Mouse (Mus musculus) hindbrain, embryonic 14.5 days (tissue): Measurements from ENCODE around the gene Daglb. TPM values are rescaled to one million over a fixed set of nuclear protein-coding genes. Genes with fewer than 3 reads are reported as not detected.
"Not testable (repeated sequence)": the region's sequence is repeated elsewhere in the genome, so short reads cannot be mapped to it uniquely, and the experiment has no call there.

Experiments
- ATAC-seq: fragments of 200-750 bp; cut with Nextera tagmentation; 2 replicates; pipeline ENCODE4 v1.8.0; 2017; ENCODE audit warnings: moderate number of reproducible peaks, mild to moderate bottlenecking, moderate TSS enrichment, moderate library complexity; ENCODE audit not compliant: low FRiP score
- DNase-seq: peaks from one replicate; pipeline ENCODE4 v3.0.0-alpha.2; 2015; ENCODE audit warnings: low spot score
- H3K27ac ChIP-seq: fragments of 300-500 bp; sonication (generic); 2 replicates; pipeline ENCODE4 v1.5.1; 2014; ENCODE audit warnings: mild to moderate bottlenecking, moderate library complexity
- H3K27me3 ChIP-seq: fragments of 300-500 bp; sonication (generic); 2 replicates; pipeline ENCODE4 v1.6.1; 2014; ENCODE audit warnings: mild to moderate bottlenecking, low read length, mixed read lengths; ENCODE audit not compliant: control insufficient read depth, insufficient read depth
- H3K36me3 ChIP-seq: fragments of 300-500 bp; sonication (generic); replicated peaks from 2 replicates; pipeline ENCODE4 v1.6.1; 2014; ENCODE audit not compliant: control insufficient read depth, insufficient read depth
- H3K4me1 ChIP-seq: fragments of 300-500 bp; sonication (generic); replicated peaks from 2 replicates; pipeline ENCODE4 v1.6.1; 2014; ENCODE audit warnings: antibody characterized with exemption, low read length, mixed read lengths; ENCODE audit not compliant: control insufficient read depth, insufficient read depth
- H3K4me2 ChIP-seq: fragments of 300-500 bp; sonication (generic); replicated peaks from 2 replicates; pipeline ENCODE4 v1.6.1; 2014; ENCODE audit warnings: mild to moderate bottlenecking, moderate library complexity
- H3K4me3 ChIP-seq: fragments of 300-500 bp; sonication (generic); replicated peaks from 2 replicates; pipeline ENCODE4 v1.5.1; 2014; ENCODE audit warnings: mild to moderate bottlenecking, low read length
- H3K9ac ChIP-seq: fragments of 300-500 bp; sonication (generic); 2 replicates; pipeline ENCODE4 v1.6.1; 2014
- H3K9me3 ChIP-seq: fragments of 300-500 bp; sonication (generic); 2 replicates; pipeline ENCODE4 v1.6.1; 2016; ENCODE audit warnings: low read length; ENCODE audit not compliant: control insufficient read depth
- WGBS: fragments of 180-500 bp; shearing (Covaris S2); extraction: QIAGEN DNeasy Blood & Tissue Kit; methylation state at CpG from one replicate; pipeline ENCODE4 v1.1.7; 2014; 5-methylcytosine and 5-hydroxymethylcytosine counted together
- polyA plus RNA-seq: library from polyadenylated mRNA; unstranded; fragments of >200 nt; fragmentation: Nextera tagmentation; extraction: Ambion mirVana; gene quantifications from 2 replicates; pipeline ENCODE4 v1.2.1, GENCODE M21; 2014

Daglb gene
- polyA plus RNA-seq, 1 experiment from 2014 or later = 17.5 TPM

GRCm38 (mm10) chr5:143499197-143499596 lies 34.8 kb downstream of the Daglb start:
- ATAC-seq (no peak), DNase-seq (no peak)
- Histone ChIP-seq H3K27ac (no peak overlapping the region), H3K9me3 (no peaks in the 10 kb centered on the region), H3K4me2 (no peak overlapping the region), H3K9ac (no peak overlapping the region), H3K4me3 (no peak overlapping the region), H3K27me3 (no peaks in the 10 kb centered on the region), H3K36me3 (peaks cover 67% of the 10 kb centered on the region), H3K4me1 (no peaks in the 10 kb centered on the region)
- 93% methylated on average over 7 of the region's 7 CpGs for WGBS

GRCm38 (mm10) chr5:143499686-143500085 lies 35.3 kb downstream of the Daglb start:
- H3K4me2 ChIP-seq = no peak overlapping the region
- H3K4me1 ChIP-seq = no peaks in the 10 kb centered on the region
- no peaks in the 10 kb centered on the region for H3K9me3 ChIP-seq
- ATAC-seq = no peak
- WGBS = 88% methylated on average over 4 of the region's 4 CpGs
- H3K4me3 ChIP-seq = no peak overlapping the region
- peaks cover 67% of the 10 kb centered on the region for H3K36me3 ChIP-seq
- H3K27ac ChIP-seq = no peak overlapping the region
- no peaks in the 10 kb centered on the region for H3K27me3 ChIP-seq
- no peak for DNase-seq
- H3K9ac ChIP-seq = no peak overlapping the region

- H3K4me2 ChIP-seq, H3K27me3 ChIP-seq, ATAC-seq, H3K4me3 ChIP-seq, DNase-seq, H3K9me3 ChIP-seq, H3K27ac ChIP-seq, H3K4me1 ChIP-seq, H3K9ac ChIP-seq: not testable (repeated sequence)
- peaks cover 67% of the 10 kb centered on the region for H3K36me3 ChIP-seq
- WGBS = 91% methylated on average over 13 of the region's 14 CpGs
These were observed 36.3 kb downstream of the Daglb start for GRCm38 (mm10) chr5:143500711-143501110.

- no peak overlapping the region for H3K27ac ChIP-seq
- H3K4me2 ChIP-seq = no peak overlapping the region
- H3K9ac ChIP-seq = no peak overlapping the region
- WGBS = 90% methylated on average over 8 of the region's 8 CpGs
- H3K4me1 ChIP-seq = no peaks in the 10 kb centered on the region
- DNase-seq = no peak
- H3K9me3 ChIP-seq = no peaks in the 10 kb centered on the region
- H3K4me3 ChIP-seq = no peak overlapping the region
- no peaks in the 10 kb centered on the region for H3K27me3 ChIP-seq
- ATAC-seq = no peak
- H3K36me3 ChIP-seq = peaks cover 67% of the 10 kb centered on the region
These were observed 36.8 kb downstream of the Daglb start for GRCm38 (mm10) chr5:143501140-143501539.

- Histone ChIP-seq H3K4me1 (no peaks in the 10 kb centered on the region), H3K4me2 (no peak overlapping the region), H3K4me3 (no peak overlapping the region), H3K9ac (no peak overlapping the region), H3K9me3 (no peaks in the 10 kb centered on the region), H3K27me3 (no peaks in the 10 kb centered on the region), H3K27ac (no peak overlapping the region), H3K36me3 (peaks cover 67% of the 10 kb centered on the region)
- no peak for ATAC-seq
- WGBS = 90% methylated on average over 2 of the region's 2 CpGs
- DNase-seq = no peak
These were observed 37.3 kb downstream of the Daglb start for GRCm38 (mm10) chr5:143501649-143502048.

- DNase-seq = no peak
- H3K36me3 ChIP-seq = peaks cover 68% of the 10 kb centered on the region
- 89% methylated on average over 19 of the region's 19 CpGs for WGBS
These were observed 38.6 kb downstream of the Daglb start for GRCm38 (mm10) chr5:143502899-143503557.

GRCm38 (mm10) chr5:143503740-143504139 lies 39.4 kb downstream of the Daglb start:
- Histone ChIP-seq H3K27me3 (no peaks in the 10 kb centered on the region), H3K4me2 (no peak overlapping the region), H3K9ac (no peak overlapping the region), H3K27ac (no peak overlapping the region), H3K4me3 (no peak overlapping the region), H3K4me1 (peaks cover 4% of the 10 kb centered on the region; the same call in 1 of the 2 replicates), H3K36me3 (peaks cover 71% of the 10 kb centered on the region), H3K9me3 (no peaks in the 10 kb centered on the region)
- ATAC-seq = no peak
- no peak for DNase-seq
- 98% methylated on average over 6 of the region's 6 CpGs for WGBS

More at GRCm38 (mm10) chr5:143502899-143503557, 38.6 kb downstream of the Daglb start:
- Histone ChIP-seq H3K9ac (no peak overlapping the region), H3K9me3 (no peaks in the 10 kb centered on the region), H3K27ac (no peak overlapping the region), H3K4me1 (peaks cover 2% of the 10 kb centered on the region; the same call in 1 of the 2 replicates), H3K4me3 (no peak overlapping the region), H3K27me3 (no peaks in the 10 kb centered on the region), H3K4me2 (no peak overlapping the region)
- ATAC-seq = no peak

- DNase-seq (no peak), ATAC-seq (no peak)
- H3K9ac ChIP-seq = no peak overlapping the region
- WGBS = 65% methylated on average over 3 of the region's 3 CpGs
- H3K4me3 ChIP-seq = no peak overlapping the region
- H3K9me3 ChIP-seq = no peaks in the 10 kb centered on the region
- H3K36me3 ChIP-seq = peaks cover 68% of the 10 kb centered on the region
- H3K27ac ChIP-seq = no peak overlapping the region
- H3K27me3 ChIP-seq = no peaks in the 10 kb centered on the region
- H3K4me2 ChIP-seq = no peak overlapping the region
- peaks cover 4% of the 10 kb centered on the region; the same call in 1 of the 2 replicates for H3K4me1 ChIP-seq
These were observed 40.1 kb downstream of the Daglb start for GRCm38 (mm10) chr5:143504453-143504852.

GRCm38 (mm10) chr5:143505056-143505455 lies 40.7 kb downstream of the Daglb start:
- Histone ChIP-seq H3K4me3 (no peak overlapping the region), H3K27ac (no peak overlapping the region), H3K36me3 (peaks cover 68% of the 10 kb centered on the region), H3K4me1 (peaks cover 4% of the 10 kb centered on the region; the same call in 1 of the 2 replicates), H3K9me3 (no peaks in the 10 kb centered on the region), H3K27me3 (no peaks in the 10 kb centered on the region), H3K4me2 (no peak overlapping the region), H3K9ac (no peak overlapping the region)
- ATAC-seq = no peak
- no peak for DNase-seq
- WGBS = 81% methylated on average over 8 of the region's 8 CpGs
